Comparison of ENCODE assay signal across 8 mouse cellular contexts in genomic region chr4:43000141-43000986, GRCm38 (mm10). TPM values are rescaled to one million over a fixed set of nuclear protein-coding genes. Genes with fewer than 3 reads are reported as not detected.
DNase-seq lines count a peak whose midpoint lies in the region; ATAC-seq and TF ChIP-seq lines count a peak whose summit lies in the region.
"Not testable (repeated sequence)": the region's sequence is repeated elsewhere in the genome, so short reads cannot be mapped to it uniquely, and the experiment has no call there.

Vcp (minus strand) TSS chr4:43000507.

- not testable (repeated sequence) for H3K9me3 ChIP-seq in E14TG2a.4 (ENCODE audit: low read length); forebrain, embryonic 12.5 days; heart, postnatal 0 days (replicated peaks; ENCODE audit: control insufficient read depth, low read length); liver, embryonic 16.5 days (replicated peaks; ENCODE audit: control insufficient read depth, low read length); neural tube, embryonic 13.5 days

- WGBS in forebrain, embryonic 12.5 days, result under 1% methylated on average over 47 of the region's 56 CpGs
- WGBS in heart, postnatal 0 days, result under 1% methylated on average over 46 of the region's 56 CpGs
- 1% methylated on average over 46 of the region's 56 CpGs for WGBS in liver, embryonic 16.5 days (ENCODE audit: insufficient replicate concordance)
- WGBS in neural tube, embryonic 13.5 days, result under 1% methylated on average over 49 of the region's 56 CpGs

- TF ChIP-seq EP300 in heart, postnatal 0 days (IDR thresholded peaks at IDR 0.05; ENCODE audit: low read depth), result not testable (repeated sequence)

- TF ChIP-seq CTCF in E14TG2a.4 (conservative IDR thresholded peaks at IDR 0.05; ENCODE audit: low read length); heart, postnatal 0 days (IDR thresholded peaks at IDR 0.05; ENCODE audit: low read depth); testis, adult 2 months (IDR thresholded peaks at IDR 0.05; ENCODE audit: control insufficient read depth, insufficient read depth, insufficient replicate concordance, low read depth, low read length): not testable (repeated sequence)

- peak; percentile 98 for ATAC-seq in forebrain, embryonic 12.5 days (ENCODE audit: low FRiP score)
- ATAC-seq in heart, postnatal 0 days (ENCODE audit: insufficient read depth, low read depth), result peak; percentile 95
- ATAC-seq in liver, embryonic 16.5 days (ENCODE audit: low read depth), result peak; percentile 96
- ATAC-seq in neural tube, embryonic 13.5 days (ENCODE audit: low read depth), result peak; percentile 98

- H3K9ac ChIP-seq in forebrain, embryonic 12.5 days, result peak within 1 kb of the TSS; percentile 95
- H3K9ac ChIP-seq in heart, postnatal 0 days (replicated peaks; ENCODE audit: low read depth, low read length), result peak within 1 kb of the TSS; percentile 95
- H3K9ac ChIP-seq in liver, embryonic 16.5 days (ENCODE audit: low read depth, low read length), result peak within 1 kb of the TSS; percentile 95
- H3K9ac ChIP-seq in neural tube, embryonic 13.5 days, result peak within 1 kb of the TSS; percentile 98

- peak; percentile 99 for DNase-seq in c-Kit-positive CD71-positive TER-119-positive erythroid progenitor cells, embryonic 14.5 days (ENCODE audit: low spot score)
- peak; percentile 100 for DNase-seq in heart, postnatal 0 days (ENCODE audit: low spot score)
- DNase-seq in kidney, postnatal 4 days, result peak; percentile 99

- H3K4me2 ChIP-seq in forebrain, embryonic 12.5 days, result peak within 1 kb of the TSS; percentile 88
- H3K4me2 ChIP-seq in heart, postnatal 0 days (ENCODE audit: low read depth, low read length), result peak within 1 kb of the TSS; percentile 85
- H3K4me2 ChIP-seq in liver, embryonic 16.5 days (ENCODE audit: low read depth, low read length), result peak within 1 kb of the TSS; percentile 82
- H3K4me2 ChIP-seq in neural tube, embryonic 13.5 days, result peak within 1 kb of the TSS; percentile 98

- peak; percentile 49 for TF ChIP-seq POLR2A in testis, adult 2 months (IDR thresholded peaks at IDR 0.05; ENCODE audit: control insufficient read depth, low read depth, low read length)

- H3K27me3 ChIP-seq in E14TG2a.4 (ENCODE audit: insufficient read depth, low read length); forebrain, embryonic 12.5 days; heart, postnatal 0 days (ENCODE audit: control insufficient read depth, insufficient read depth, low read length); liver, embryonic 16.5 days (ENCODE audit: control insufficient read depth, insufficient read depth, low read depth, low read length); neural tube, embryonic 13.5 days; testis, adult 2 months (ENCODE audit: control insufficient read depth, insufficient read depth, low read length): not testable (repeated sequence)

- H3K27ac ChIP-seq in forebrain, embryonic 12.5 days, result peak within 1 kb of the TSS; percentile 100
- peak within 1 kb of the TSS; percentile 99 for H3K27ac ChIP-seq in heart, postnatal 0 days (ENCODE audit: low read depth)
- peak within 1 kb of the TSS; percentile 99 for H3K27ac ChIP-seq in liver, embryonic 16.5 days (ENCODE audit: low read length)
- peak within 1 kb of the TSS; percentile 99 for H3K27ac ChIP-seq in neural tube, embryonic 13.5 days (replicated peaks)
- H3K27ac ChIP-seq in testis, adult 2 months (ENCODE audit: control insufficient read depth, insufficient read depth, low read depth, low read length), result peak within 1 kb of the TSS; percentile 98

- H3K4me3 ChIP-seq in E14TG2a.4 (replicated peaks; ENCODE audit: low read length), result peak within 1 kb of the TSS; percentile 97
- peak within 1 kb of the TSS; percentile 93 for H3K4me3 ChIP-seq in forebrain, embryonic 12.5 days (replicated peaks)
- peak within 1 kb of the TSS; percentile 86 for H3K4me3 ChIP-seq in heart, postnatal 0 days (ENCODE audit: low read depth, low read length)
- H3K4me3 ChIP-seq in liver, embryonic 16.5 days (ENCODE audit: low read depth, low read length), result peak within 1 kb of the TSS; percentile 83
- H3K4me3 ChIP-seq in neural tube, embryonic 13.5 days, result peak within 1 kb of the TSS; percentile 98
- peak within 1 kb of the TSS; percentile 97 for H3K4me3 ChIP-seq in testis, adult 2 months (ENCODE audit: control insufficient read depth, low read depth, low read length)

- H3K4me1 ChIP-seq in E14TG2a.4 (replicated peaks; ENCODE audit: low read depth, low read length), result peaks cover 53% of the 10 kb centered on the region
- H3K4me1 ChIP-seq in forebrain, embryonic 12.5 days, result peaks cover 20% of the 10 kb centered on the region
- peaks cover 20% of the 10 kb centered on the region for H3K4me1 ChIP-seq in heart, postnatal 0 days (ENCODE audit: control insufficient read depth, insufficient read depth)
- peaks cover 20% of the 10 kb centered on the region for H3K4me1 ChIP-seq in liver, embryonic 16.5 days (ENCODE audit: control insufficient read depth, low read depth, low read length)
- H3K4me1 ChIP-seq in neural tube, embryonic 13.5 days (replicated peaks), result peaks cover 33% of the 10 kb centered on the region
- H3K4me1 ChIP-seq in testis, adult 2 months (ENCODE audit: control insufficient read depth, insufficient read depth, low read length), result peaks cover 10% of the 10 kb centered on the region

- H3K36me3 ChIP-seq in E14TG2a.4 (ENCODE audit: insufficient read depth, low read length), result peaks cover 64% of the 10 kb centered on the region
- H3K36me3 ChIP-seq in forebrain, embryonic 12.5 days (replicated peaks), result peaks cover 23% of the 10 kb centered on the region
- H3K36me3 ChIP-seq in heart, postnatal 0 days (replicated peaks; ENCODE audit: control insufficient read depth, insufficient read depth, low read length), result peaks cover 12% of the 10 kb centered on the region
- H3K36me3 ChIP-seq in liver, embryonic 16.5 days (ENCODE audit: control insufficient read depth, insufficient read depth); testis, adult 2 months (ENCODE audit: control insufficient read depth, insufficient read depth, low read length): not testable (repeated sequence)
- peaks cover 24% of the 10 kb centered on the region for H3K36me3 ChIP-seq in neural tube, embryonic 13.5 days

RNA-seq across cellular contexts. Expression of gene Vcp, which starts in this region (rescaled TPM):
- 640 and 653 TPM in 2 replicates for polyA plus RNA-seq in forebrain, embryonic 12.5 days (2016; fragmentation: Nextera tagmentation; extraction: Ambion mirVana)
- 166 and 201 TPM in 2 replicates for total RNA-seq in heart, postnatal 0 days (2014; rRNA removed; ENCODE audit: low replicate concordance)
- 398 and 438 TPM in 2 replicates for polyA plus RNA-seq in heart, postnatal 0 days (2015; fragmentation: Nextera tagmentation; extraction: Ambion mirVana)
- 192 and 198 TPM in 2 replicates for polyA plus RNA-seq in liver, embryonic 16.5 days (2015; fragmentation: Nextera tagmentation; extraction: Ambion mirVana)
- 526 and 554 TPM in 2 replicates for polyA plus RNA-seq in neural tube, embryonic 13.5 days (2015; fragmentation: Nextera tagmentation; extraction: Ambion mirVana)
- polyA plus RNA-seq in testis, adult 2 months (2012; rRNA removed), result 78.0 and 85.5 TPM in 2 replicates

Comparison
In these comparisons a context has a peak if more than half of its experiments do, and no peak if none do; other contexts are left out.
1. Peak in every context shown above with its lines: DNase-seq, ATAC-seq, H3K4me3 ChIP-seq and H3K27ac ChIP-seq.